Mouse (Mus musculus): ENCODE measurements at regions not wholly inside any gene's neighbourhood (a gene's known extent, or its start where the extent isn't known, plus 50 kb on each side); places are given as distances from the start of the nearest gene placed in this dataset.

- no peak overlapping the region for H3K4me2 ChIP-seq (ENCODE audit: low read depth)
- H3K27me3 ChIP-seq (ENCODE audit: control insufficient read depth, insufficient read depth, low read length), result no peaks in the 10 kb centered on the region
- H3K9me3 ChIP-seq (ENCODE audit: control insufficient read depth, low read length), result no peaks in the 10 kb centered on the region
- ATAC-seq (ENCODE audit: insufficient read depth, low FRiP score, low TSS enrichment), result no peak
- H3K27ac ChIP-seq (ENCODE audit: low read depth, low read length), result no peak overlapping the region
- DNase-seq (ENCODE audit: low spot score), result no peak
- no peaks in the 10 kb centered on the region for H3K4me1 ChIP-seq (ENCODE audit: control insufficient read depth, insufficient read depth, low read length)
- H3K9ac ChIP-seq (ENCODE audit: low read length), result no peak overlapping the region
- 59% methylated on average over 5 of the region's 5 CpGs for WGBS
- no peaks in the 10 kb centered on the region for H3K36me3 ChIP-seq (ENCODE audit: control insufficient read depth, insufficient read depth, low read length)
- H3K4me3 ChIP-seq (ENCODE audit: low read depth, low read length), result no peak overlapping the region
Measured at GRCm38 (mm10) chr3:66660555-66660954, 320.6 kb upstream of the Rsrc1 start.

GRCm38 (mm10) chr3:66661826-66662618 is 319.2 kb upstream of the Rsrc1 start:
- Histone ChIP-seq H3K4me1 (ENCODE audit: control insufficient read depth, insufficient read depth, low read length) (no peaks in the 10 kb centered on the region), H3K4me3 (ENCODE audit: low read depth, low read length) (no peak overlapping the region), H3K4me2 (ENCODE audit: low read depth) (no peak overlapping the region), H3K27ac (ENCODE audit: low read depth, low read length) (no peak overlapping the region), H3K9me3 (ENCODE audit: control insufficient read depth, low read length) (no peaks in the 10 kb centered on the region), H3K9ac (ENCODE audit: low read length) (no peak overlapping the region), H3K36me3 (ENCODE audit: control insufficient read depth, insufficient read depth, low read length) (no peaks in the 10 kb centered on the region), H3K27me3 (ENCODE audit: control insufficient read depth, insufficient read depth, low read length) (no peaks in the 10 kb centered on the region)
- no peak for ATAC-seq (ENCODE audit: insufficient read depth, low FRiP score, low TSS enrichment)
- DNase-seq (ENCODE audit: low spot score), result no peak
- 71% methylated on average over 8 of the region's 8 CpGs for WGBS

- peak; percentile 38; the same call in 1 of the 2 replicates for ATAC-seq (ENCODE audit: insufficient read depth, low FRiP score, low TSS enrichment)
- no peaks in the 10 kb centered on the region for H3K36me3 ChIP-seq (ENCODE audit: control insufficient read depth, insufficient read depth, low read length)
- DNase-seq (ENCODE audit: low spot score), result peak; percentile 19
- no peak overlapping the region for H3K9ac ChIP-seq (ENCODE audit: low read length)
- H3K9me3 ChIP-seq (ENCODE audit: control insufficient read depth, low read length), result no peaks in the 10 kb centered on the region
- H3K27me3 ChIP-seq (ENCODE audit: control insufficient read depth, insufficient read depth, low read length), result no peaks in the 10 kb centered on the region
- no peaks in the 10 kb centered on the region for H3K4me1 ChIP-seq (ENCODE audit: control insufficient read depth, insufficient read depth, low read length)
- WGBS, result 63% methylated on average over 8 of the region's 8 CpGs
- no peak overlapping the region for H3K4me3 ChIP-seq (ENCODE audit: low read depth, low read length)
- no peak overlapping the region for H3K4me2 ChIP-seq (ENCODE audit: low read depth)
- no peak overlapping the region for H3K27ac ChIP-seq (ENCODE audit: low read depth, low read length)
Measured at GRCm38 (mm10) chr3:66683589-66684286, 297.5 kb upstream of the Rsrc1 start.

GRCm38 (mm10) chr3:66684287-66684903 is 296.8 kb upstream of the Rsrc1 start:
- Histone ChIP-seq H3K36me3 (ENCODE audit: control insufficient read depth, insufficient read depth, low read length) (no peaks in the 10 kb centered on the region), H3K4me2 (ENCODE audit: low read depth) (no peak overlapping the region), H3K4me3 (ENCODE audit: low read depth, low read length) (no peak overlapping the region), H3K27ac (ENCODE audit: low read depth, low read length) (no peak overlapping the region), H3K9ac (ENCODE audit: low read length) (no peak overlapping the region), H3K4me1 (ENCODE audit: control insufficient read depth, insufficient read depth, low read length) (no peaks in the 10 kb centered on the region), H3K27me3 (ENCODE audit: control insufficient read depth, insufficient read depth, low read length) (no peaks in the 10 kb centered on the region), H3K9me3 (ENCODE audit: control insufficient read depth, low read length) (no peaks in the 10 kb centered on the region)
- ATAC-seq (ENCODE audit: insufficient read depth, low FRiP score, low TSS enrichment), result peak; percentile 11; the same call in 1 of the 2 replicates
- 64% methylated on average over 5 of the region's 5 CpGs for WGBS
- peak; percentile 15 for DNase-seq (ENCODE audit: low spot score)

GRCm38 (mm10) chr3:66685136-66685535 is 296.1 kb upstream of the Rsrc1 start:
- ATAC-seq (ENCODE audit: insufficient read depth, low FRiP score, low TSS enrichment) (0 out of 2 replicates have a peak, but pooled peaks have one; percentile 25), DNase-seq (ENCODE audit: low spot score) (no peak)
- no peak overlapping the region for H3K4me3 ChIP-seq (ENCODE audit: low read depth, low read length)
- H3K9me3 ChIP-seq (ENCODE audit: control insufficient read depth, low read length), result no peaks in the 10 kb centered on the region
- H3K36me3 ChIP-seq (ENCODE audit: control insufficient read depth, insufficient read depth, low read length), result no peaks in the 10 kb centered on the region
- no peak overlapping the region for H3K9ac ChIP-seq (ENCODE audit: low read length)
- H3K27me3 ChIP-seq (ENCODE audit: control insufficient read depth, insufficient read depth, low read length), result no peaks in the 10 kb centered on the region
- WGBS, result 49% methylated on average over 12 of the region's 12 CpGs
- no peak overlapping the region for H3K27ac ChIP-seq (ENCODE audit: low read depth, low read length)
- no peak overlapping the region for H3K4me2 ChIP-seq (ENCODE audit: low read depth)
- no peaks in the 10 kb centered on the region for H3K4me1 ChIP-seq (ENCODE audit: control insufficient read depth, insufficient read depth, low read length)

GRCm38 (mm10) chr3:66687126-66687525 is 294.1 kb upstream of the Rsrc1 start:
- Histone ChIP-seq H3K36me3 (ENCODE audit: control insufficient read depth, insufficient read depth, low read length) (no peaks in the 10 kb centered on the region), H3K4me2 (ENCODE audit: low read depth) (no peak overlapping the region), H3K27me3 (ENCODE audit: control insufficient read depth, insufficient read depth, low read length) (no peaks in the 10 kb centered on the region), H3K9ac (ENCODE audit: low read length) (no peak overlapping the region), H3K9me3 (ENCODE audit: control insufficient read depth, low read length) (no peaks in the 10 kb centered on the region), H3K4me3 (ENCODE audit: low read depth, low read length) (no peak overlapping the region), H3K4me1 (ENCODE audit: control insufficient read depth, insufficient read depth, low read length) (no peaks in the 10 kb centered on the region), H3K27ac (ENCODE audit: low read depth, low read length) (no peak overlapping the region)
- no peak for ATAC-seq (ENCODE audit: insufficient read depth, low FRiP score, low TSS enrichment)
- 94% methylated on average over 1 of the region's 1 CpGs for WGBS
- DNase-seq (ENCODE audit: low spot score), result no peak

GRCm38 (mm10) chr3:66690906-66691522 is 290.2 kb upstream of the Rsrc1 start:
- Histone ChIP-seq H3K27ac (ENCODE audit: low read depth, low read length) (no peak overlapping the region), H3K9me3 (ENCODE audit: control insufficient read depth, low read length) (no peaks in the 10 kb centered on the region), H3K4me2 (ENCODE audit: low read depth) (no peak overlapping the region), H3K4me3 (ENCODE audit: low read depth, low read length) (no peak overlapping the region), H3K9ac (ENCODE audit: low read length) (no peak overlapping the region), H3K36me3 (ENCODE audit: control insufficient read depth, insufficient read depth, low read length) (no peaks in the 10 kb centered on the region), H3K27me3 (ENCODE audit: control insufficient read depth, insufficient read depth, low read length) (no peaks in the 10 kb centered on the region), H3K4me1 (ENCODE audit: control insufficient read depth, insufficient read depth, low read length) (no peaks in the 10 kb centered on the region)
- no peak for DNase-seq (ENCODE audit: low spot score)
- WGBS, result 86% methylated on average over 10 of the region's 10 CpGs
- ATAC-seq (ENCODE audit: insufficient read depth, low FRiP score, low TSS enrichment), result no peak

GRCm38 (mm10) chr3:66695125-66695524 is 286.1 kb upstream of the Rsrc1 start:
- 88% methylated on average over 2 of the region's 2 CpGs for WGBS
- Histone ChIP-seq H3K4me2 (ENCODE audit: low read depth) (no peak overlapping the region), H3K27me3 (ENCODE audit: control insufficient read depth, insufficient read depth, low read length) (no peaks in the 10 kb centered on the region), H3K9ac (ENCODE audit: low read length) (no peak overlapping the region), H3K36me3 (ENCODE audit: control insufficient read depth, insufficient read depth, low read length) (no peaks in the 10 kb centered on the region), H3K4me1 (ENCODE audit: control insufficient read depth, insufficient read depth, low read length) (no peaks in the 10 kb centered on the region), H3K4me3 (ENCODE audit: low read depth, low read length) (no peak overlapping the region), H3K9me3 (ENCODE audit: control insufficient read depth, low read length) (no peaks in the 10 kb centered on the region), H3K27ac (ENCODE audit: low read depth, low read length) (no peak overlapping the region)
- ATAC-seq (ENCODE audit: insufficient read depth, low FRiP score, low TSS enrichment) (no peak), DNase-seq (ENCODE audit: low spot score) (no peak)
